ENCODE assay signal across 16 mouse cellular contexts in the genomic region with DNA sequence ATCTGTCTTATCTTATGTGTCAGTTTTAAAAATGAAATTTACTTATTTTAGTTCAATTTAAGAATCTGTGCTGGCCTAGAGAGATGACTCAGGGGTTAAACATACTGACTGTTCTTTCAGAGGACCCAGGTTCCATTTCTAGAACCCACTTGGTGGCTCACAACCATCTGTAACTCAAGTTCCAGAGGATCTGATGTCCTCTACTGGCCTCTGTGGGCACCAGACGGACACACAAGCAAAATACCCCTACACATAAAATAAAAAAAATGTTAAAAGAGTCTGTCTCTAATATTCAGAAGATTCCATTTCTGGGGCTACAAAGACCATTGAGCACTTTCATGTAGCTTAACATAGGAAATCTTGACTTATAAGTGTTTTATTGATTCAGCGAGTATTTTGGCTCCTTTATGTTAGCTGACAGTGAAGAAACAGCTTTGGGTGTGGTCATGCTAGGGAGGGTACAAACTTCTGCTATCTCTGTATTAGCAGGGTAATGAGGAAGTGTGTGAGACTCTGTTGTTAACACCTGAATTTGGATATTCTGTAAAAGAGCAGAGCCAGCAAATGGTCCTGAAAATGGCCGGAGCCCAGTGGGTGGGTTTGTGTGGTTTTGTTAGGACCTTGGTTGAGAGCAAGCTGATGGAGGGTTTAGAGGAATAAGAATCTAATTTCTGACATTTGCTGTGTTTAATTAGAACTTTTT. TPM values are rescaled to one million over a fixed set of nuclear protein-coding genes. Genes with fewer than 3 reads are reported as not detected.
DNase-seq lines count a peak whose midpoint lies in the region; ATAC-seq lines count a peak whose summit lies in the region.
"Had no signal": no experiment of that assay in that cellular context is flagged by ENCODE, and none has a peak within 500 bp of the region (broad histone marks: within the 10 kb centered on the region; RNA-seq: fewer than 3 reads in every experiment).

No protein-coding gene starts in this region.

- peaks cover 75% of the 10 kb centered on the region for H3K4me1 ChIP-seq in liver, embryonic 15.5 days (replicated peaks)
- H3K4me1 ChIP-seq in midbrain, embryonic 16.5 days (ENCODE audit: control insufficient read depth, insufficient read depth, low read length) = no peaks in the 10 kb centered on the region
- H3K4me1 ChIP-seq: neural tube, embryonic 12.5 days had no signal

- no peaks in the 10 kb centered on the region for H3K27me3 ChIP-seq in liver, embryonic 15.5 days
- no peaks in the 10 kb centered on the region for H3K27me3 ChIP-seq in midbrain, embryonic 16.5 days (ENCODE audit: control insufficient read depth, insufficient read depth, low read depth, low read length)
- H3K27me3 ChIP-seq: CH12.LX; midbrain, embryonic 13.5 days; neural tube, embryonic 12.5 days had no signal

- 23% methylated on average over 3 of the region's 3 CpGs for WGBS in liver, embryonic 15.5 days (ENCODE audit: insufficient replicate concordance)
- 95% methylated on average over 3 of the region's 3 CpGs for WGBS in midbrain, embryonic 16.5 days

- peak overlapping the region; percentile 45 for H3K9ac ChIP-seq in liver, embryonic 15.5 days
- no peak overlapping the region for H3K9ac ChIP-seq in midbrain, embryonic 16.5 days (ENCODE audit: low read depth, low read length)
- H3K9ac ChIP-seq: midbrain, embryonic 13.5 days; neural tube, embryonic 12.5 days had no signal

- H3K27ac ChIP-seq in liver, embryonic 15.5 days (replicated peaks) = peak overlapping the region; percentile 93
- no peak overlapping the region for H3K27ac ChIP-seq in midbrain, embryonic 16.5 days (ENCODE audit: low read length)
- H3K27ac ChIP-seq: midbrain, embryonic 13.5 days; neural tube, embryonic 12.5 days had no signal

- ATAC-seq in erythroid progenitor cell, adult 5-6 weeks (replicated peaks; ENCODE audit: low FRiP score, poor library complexity, severe bottlenecking) = peak; percentile 94
- peak; percentile 95 for ATAC-seq in liver, embryonic 15.5 days (ENCODE audit: insufficient read depth)
- ATAC-seq in midbrain, embryonic 16.5 days = no peak
- ATAC-seq: hindbrain, embryonic 16.5 days; midbrain, embryonic 13.5 days had no signal

- H3K4me3 ChIP-seq in liver, embryonic 15.5 days (replicated peaks) = peak overlapping the region; percentile 27
- no peak overlapping the region for H3K4me3 ChIP-seq in midbrain, embryonic 16.5 days (ENCODE audit: low read depth, low read length)
- H3K4me3 ChIP-seq: midbrain, embryonic 13.5 days; neural tube, embryonic 12.5 days had no signal

- peaks cover 23% of the 10 kb centered on the region for H3K36me3 ChIP-seq in liver, embryonic 15.5 days (replicated peaks)
- H3K36me3 ChIP-seq in midbrain, embryonic 16.5 days (ENCODE audit: control insufficient read depth, insufficient read depth, low read length) = peaks cover 2% of the 10 kb centered on the region; the same call in 1 of the 2 replicates

- H3K4me2 ChIP-seq in liver, embryonic 15.5 days = peak overlapping the region; percentile 63
- H3K4me2 ChIP-seq in midbrain, embryonic 16.5 days (ENCODE audit: low read length) = no peak overlapping the region
- H3K4me2 ChIP-seq: midbrain, embryonic 13.5 days; neural tube, embryonic 12.5 days had no signal

- DNase-seq in spleen, postnatal 36 days (ENCODE audit: low spot score in 2 of 2) = peak; percentile 41 to 50
- DNase-seq in spleen, postnatal 14 days (ENCODE audit: low spot score in 2 of 2) = no peak
- no peak for DNase-seq in right cerebral cortex, postnatal 14 days
- no peak for DNase-seq in layer of hippocampus, postnatal 14 days (ENCODE audit: low spot score in 2 of 2)
- no peak for DNase-seq in frontal cortex, adult 2 months (ENCODE audit: extremely low spot score in 1 of 2, low spot score in 1 of 2)
- DNase-seq: adrenal gland, postnatal 14 days; cerebellum, adult 11 months; left cerebral cortex, postnatal 4 days; lung, postnatal 10 days had no signal

- H3K9me3 ChIP-seq in liver, embryonic 15.5 days (replicated peaks) = no peaks in the 10 kb centered on the region
- no peaks in the 10 kb centered on the region for H3K9me3 ChIP-seq in midbrain, embryonic 16.5 days (replicated peaks; ENCODE audit: control insufficient read depth, low read length, poor library complexity, severe bottlenecking)
- H3K9me3 ChIP-seq: midbrain, embryonic 13.5 days; neural tube, embryonic 12.5 days had no signal

RNA-seq across cellular contexts. Expression of a gene that starts 10.5 kb away (rescaled TPM):
- 277 and 313 TPM in 2 replicates for total RNA-seq in erythroid progenitor cell, adult 5-6 weeks (2015; ENCODE audit: low replicate concordance)
- total RNA-seq in erythroid progenitor cell, adult 5-6 weeks (2017; ENCODE audit: low replicate concordance) = 260 and 268 TPM in 2 replicates
- 49.8 and 51.8 TPM in 2 replicates for polyA plus RNA-seq in liver, embryonic 15.5 days (2015; fragmentation: Nextera tagmentation; extraction: Ambion mirVana)
- 26.9 and 29.8 TPM in 2 replicates for polyA plus RNA-seq in midbrain, embryonic 16.5 days (2015; fragmentation: Nextera tagmentation; extraction: Ambion mirVana)
- total RNA-seq in layer of hippocampus, postnatal 14 days (2021) = 10 to 100 TPM; 62.2 to 68.7 TPM
- 131 and 152 TPM in 2 replicates for polyA plus RNA-seq in frontal cortex, adult 2 months (2012; rRNA removed)

Comparison
In these comparisons a context has a peak if more than half of its experiments do, and no peak if none do; other contexts are left out.
1. DNase-seq: peak in spleen, postnatal 36 days (2 of 2); none in spleen, postnatal 14 days (0 of 2), right cerebral cortex, postnatal 14 days (single experiment), layer of hippocampus, postnatal 14 days (0 of 2) and frontal cortex, adult 2 months (0 of 2).